ENCODE assay signal across 8 mouse cellular contexts in genomic region chr14:61686101-61686691, GRCm38 (mm10).
DNase-seq lines count a peak whose midpoint lies in the region; ATAC-seq lines count a peak whose summit lies in the region.

No protein-coding gene starts in this region.

- H3K27me3 ChIP-seq in hindbrain, embryonic 10.5 days (ENCODE audit: insufficient read depth, poor library complexity, severe bottlenecking), result peaks cover 84% of the 10 kb centered on the region
- peaks cover 73% of the 10 kb centered on the region for H3K27me3 ChIP-seq in liver, embryonic 12.5 days (replicated peaks)

- peak; percentile 23 to 47 for DNase-seq in heart, adult 18-20 months
- no peak for DNase-seq in heart, adult 8-10 months (ENCODE audit: low spot score)
- DNase-seq in embryo, embryonic 11 days, result peak; percentile 79
- peak; percentile 72 for DNase-seq in hindbrain, embryonic 10.5 days (ENCODE audit: low spot score)
- peak; percentile 62 for DNase-seq in retina, embryonic 14.5 days (ENCODE audit: low spot score)
- no peak for DNase-seq in Muller cell, postnatal 12 days (ENCODE audit: inconsistent ontology term)
- no peak for DNase-seq in frontal cortex, adult 2 months (ENCODE audit: extremely low spot score in 1 of 2, low spot score in 1 of 2)

- H3K36me3 ChIP-seq in hindbrain, embryonic 10.5 days, result no peaks in the 10 kb centered on the region
- H3K36me3 ChIP-seq in liver, embryonic 12.5 days, result no peaks in the 10 kb centered on the region

- H3K27ac ChIP-seq in hindbrain, embryonic 10.5 days, result no peak overlapping the region
- H3K27ac ChIP-seq in liver, embryonic 12.5 days, result no peak overlapping the region

- peaks cover 65% of the 10 kb centered on the region for H3K4me1 ChIP-seq in hindbrain, embryonic 10.5 days (replicated peaks)
- peaks cover 54% of the 10 kb centered on the region for H3K4me1 ChIP-seq in liver, embryonic 12.5 days

- ATAC-seq in liver, embryonic 12.5 days, result no peak

- peak overlapping the region; percentile 52 for H3K4me3 ChIP-seq in hindbrain, embryonic 10.5 days
- H3K4me3 ChIP-seq in liver, embryonic 12.5 days, result peak overlapping the region; percentile 46

- H3K4me2 ChIP-seq in liver, embryonic 12.5 days, result peak overlapping the region; percentile 72

- no peaks in the 10 kb centered on the region for H3K9me3 ChIP-seq in hindbrain, embryonic 10.5 days
- H3K9me3 ChIP-seq in liver, embryonic 12.5 days (replicated peaks), result no peaks in the 10 kb centered on the region

- under 1% methylated on average over 35 of the region's 35 CpGs for WGBS in hindbrain, embryonic 10.5 days
- 2% methylated on average over 35 of the region's 35 CpGs for WGBS in liver, embryonic 12.5 days (ENCODE audit: insufficient replicate concordance)

- no peak overlapping the region for H3K9ac ChIP-seq in liver, embryonic 12.5 days

Comparison
In these comparisons a context has a peak if more than half of its experiments do, and no peak if none do; other contexts are left out.
1. DNase-seq: peak in heart, adult 18-20 months (2 of 2), embryo, embryonic 11 days (single experiment), hindbrain, embryonic 10.5 days (single experiment) and retina, embryonic 14.5 days (single experiment); none in heart, adult 8-10 months (single experiment), Muller cell, postnatal 12 days (single experiment) and frontal cortex, adult 2 months (0 of 2).